Mouse (Mus musculus) cerebellum, adult 2 months (tissue): ENCODE measurements around the gene Cacna2d2. TPM values are rescaled to one million over a fixed set of nuclear protein-coding genes. Genes with fewer than 3 reads are reported as not detected.

Source experiments
- DNase-seq, 2 experiments: peaks; one replicate each; pipeline ENCODE4 v3.0.0; 2021
- H3K27ac ChIP-seq: fragments of 200-500 bp; 2 replicates; pipeline ENCODE4 v1.5.1; 2012; ENCODE audit warnings: low read length, control low read depth, inconsistent platforms; ENCODE audit not compliant: insufficient read depth
- H3K27me3 ChIP-seq: fragments of 200-500 bp; 2 replicates; pipeline ENCODE4 v1.6.1; 2012; ENCODE audit warnings: inconsistent platforms, mild to moderate bottlenecking, low read length, moderate library complexity; ENCODE audit not compliant: control insufficient read depth, insufficient read depth
- H3K4me1 ChIP-seq: fragments of 200-500 bp; 2 replicates; pipeline ENCODE4 v1.6.1; 2011; ENCODE audit warnings: low read length; ENCODE audit not compliant: control insufficient read depth, insufficient read depth
- H3K4me3 ChIP-seq: fragments of 200-500 bp; replicated peaks from 2 replicates; pipeline ENCODE3; 2011; ENCODE audit warnings: mild to moderate bottlenecking, low read depth, low read length, control low read depth; ENCODE audit not compliant: insufficient read depth
- CTCF ChIP-seq: fragments of 200-500 bp; IDR thresholded peaks from 2 replicates; pipeline ENCODE4 v1.5.1; 2011; ENCODE audit warnings: low read depth, mild to moderate bottlenecking, control low read depth, low read length, moderate library complexity, borderline replicate concordance; ENCODE audit not compliant: insufficient read depth
- POLR2A ChIP-seq: fragments of 200-500 bp; IDR thresholded peaks from 2 replicates; pipeline ENCODE4 v1.6.1; 2011; ENCODE audit warnings: low read length, control low read depth, borderline replicate concordance; ENCODE audit not compliant: insufficient read depth
- WGBS: fragments of 180-500 bp; shearing (Covaris S2); methylation state at CpG from one replicate; pipeline ENCODE4 v1.1.7; 2018; 5-methylcytosine and 5-hydroxymethylcytosine counted together
- polyA plus RNA-seq: library from polyadenylated mRNA; depleted of rRNA; stranded (reverse); fragments of >200 nt; gene quantifications from 2 replicates; pipeline ENCODE4 v1.2.3, GENCODE M21; 2012

The Cacna2d2 gene
- polyA plus RNA-seq, 1 experiment, result 130 TPM

DNA sequence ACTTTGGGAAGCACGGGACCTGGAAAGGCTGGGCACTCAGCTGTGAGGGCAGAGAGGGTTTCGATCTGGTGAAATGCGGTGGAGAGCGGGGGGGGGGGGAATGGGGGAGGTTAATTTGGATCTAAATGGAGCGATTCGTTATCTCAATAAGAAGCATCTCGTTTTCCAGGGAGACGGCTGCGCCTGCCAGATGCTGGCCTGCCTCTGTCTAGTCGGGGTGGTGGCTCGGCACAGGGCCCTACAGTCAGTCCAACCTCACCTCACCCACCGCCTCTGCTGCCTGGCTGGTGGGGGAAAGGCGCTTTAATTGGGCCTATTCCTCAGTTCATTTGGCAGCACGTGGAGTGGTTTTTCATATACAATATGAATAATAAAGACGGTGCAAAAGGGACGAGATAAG is 81.9 kb downstream of the Cacna2d2 start:
- 79% methylated on average over 16 of the region's 16 CpGs for WGBS
- no peak for TF ChIP-seq POLR2A
- TF ChIP-seq CTCF, result no peak
- Histone ChIP-seq H3K27ac (no peak overlapping the region), H3K27me3 (no peaks in the 10 kb centered on the region), H3K4me1 (peaks cover 20% of the 10 kb centered on the region), H3K4me3 (no peak overlapping the region)
- DNase-seq, result no peak

- Histone ChIP-seq H3K27ac (no peak overlapping the region), H3K4me3 (no peak overlapping the region), H3K27me3 (no peaks in the 10 kb centered on the region), H3K4me1 (peaks cover 20% of the 10 kb centered on the region)
- DNase-seq, result no peak
- no peak for TF ChIP-seq CTCF
- TF ChIP-seq POLR2A, result no peak
- 97% methylated on average over 9 of the region's 9 CpGs for WGBS
Observed at GRCm38 (mm10) chr9:107482004-107482403, 82.6 kb downstream of the Cacna2d2 start.

GRCm38 (mm10) chr9:107482770-107483169 is 83.4 kb downstream of the Cacna2d2 start:
- Histone ChIP-seq H3K4me3 (no peak overlapping the region), H3K27ac (no peak overlapping the region), H3K4me1 (peaks cover 20% of the 10 kb centered on the region), H3K27me3 (no peaks in the 10 kb centered on the region)
- 89% methylated on average over 4 of the region's 4 CpGs for WGBS
- 0 out of 2 replicates have a peak, but pooled peaks have one; percentile 11 for TF ChIP-seq CTCF
- TF ChIP-seq POLR2A, result no peak
- no peak for DNase-seq

DNA sequence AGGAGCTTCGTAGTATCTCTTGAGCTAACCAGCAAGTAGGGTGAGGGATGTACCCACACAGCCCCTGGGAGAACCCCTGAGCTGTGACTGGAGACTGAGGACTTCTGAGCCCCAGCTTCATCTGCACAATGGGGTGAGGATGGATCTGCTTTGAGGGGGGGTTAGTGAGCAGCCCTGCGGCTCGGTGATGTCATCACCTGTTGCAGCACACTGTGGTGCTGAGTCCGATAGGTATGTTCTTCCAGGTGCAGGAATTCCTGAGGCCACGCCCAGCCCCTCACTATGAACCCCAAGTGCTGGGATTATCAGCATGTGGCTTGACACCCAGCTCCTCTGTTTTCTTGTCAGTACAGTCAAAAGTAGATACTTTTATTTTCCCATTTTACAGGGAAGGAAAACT is 84.3 kb downstream of the Cacna2d2 start:
- 94% methylated on average over 5 of the region's 5 CpGs for WGBS
- no peak overlapping the region for H3K27ac ChIP-seq

GRCm38 (mm10) chr9:107484302-107484701 is 84.9 kb downstream of the Cacna2d2 start:
- peaks cover 20% of the 10 kb centered on the region for H3K4me1 ChIP-seq
- TF ChIP-seq POLR2A (no peak), CTCF (no peak)
- 9% methylated on average over 17 of the region's 17 CpGs for WGBS

More for the DNA sequence above, 84.3 kb downstream of the Cacna2d2 start:
- no peak overlapping the region for H3K4me3 ChIP-seq
- H3K4me1 ChIP-seq, result peaks cover 20% of the 10 kb centered on the region
- DNase-seq, result no peak
- TF ChIP-seq CTCF (no peak), POLR2A (no peak)
- no peaks in the 10 kb centered on the region for H3K27me3 ChIP-seq

DNA sequence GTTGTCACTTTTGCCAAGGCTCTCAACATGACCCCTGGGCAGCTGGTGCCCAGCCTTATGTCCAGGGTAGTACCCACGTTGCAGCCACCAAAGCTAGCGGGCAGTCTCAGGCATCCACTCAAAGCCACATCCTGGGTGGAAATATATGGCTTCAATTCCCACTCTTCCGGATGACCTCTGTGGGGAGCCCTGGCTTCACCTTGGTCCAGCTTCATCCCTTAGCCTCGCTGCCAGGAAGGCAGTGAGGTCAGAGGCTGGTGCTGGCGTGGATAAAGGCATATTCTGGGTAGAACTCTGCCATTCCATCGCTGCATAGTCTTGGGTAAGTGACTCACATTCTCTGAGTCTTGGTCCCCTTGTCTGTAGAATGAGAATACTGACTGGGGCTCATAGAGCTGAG is 85.4 kb downstream of the Cacna2d2 start:
- Histone ChIP-seq H3K4me1 (peaks cover 20% of the 10 kb centered on the region), H3K4me3 (no peak overlapping the region), H3K27me3 (no peaks in the 10 kb centered on the region), H3K27ac (0 out of 2 replicates have a peak overlapping the region, but pooled peaks have one; percentile 3)
- TF ChIP-seq CTCF (no peak), POLR2A (no peak)
- WGBS, result 8% methylated on average over 6 of the region's 6 CpGs
- no peak for DNase-seq

More at GRCm38 (mm10) chr9:107484302-107484701, 84.9 kb downstream of the Cacna2d2 start:
- DNase-seq, result peak; percentile 87 to 93
- Histone ChIP-seq H3K4me3 (no peak overlapping the region), H3K27ac (no peak overlapping the region), H3K27me3 (no peaks in the 10 kb centered on the region)

DNA sequence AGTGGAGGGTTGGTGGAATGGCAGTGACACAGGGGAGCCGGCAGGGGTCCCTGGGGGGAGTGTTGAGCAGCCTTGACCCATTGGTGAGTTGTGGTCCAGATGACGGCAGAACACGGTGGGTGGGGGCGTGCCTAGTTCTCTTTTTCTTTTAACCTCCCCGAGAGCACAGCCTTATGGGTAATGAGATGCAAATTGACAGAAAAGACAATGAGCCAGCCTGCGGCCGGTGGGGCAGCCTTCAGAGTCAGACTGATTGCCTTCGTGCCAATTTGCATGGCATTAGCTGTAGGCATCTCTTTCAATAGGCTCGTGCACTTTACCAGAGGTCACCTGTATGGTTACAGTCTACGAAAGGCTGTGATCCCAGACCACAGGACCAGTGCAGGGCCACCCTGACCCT is 86.7 kb downstream of the Cacna2d2 start:
- WGBS, result 83% methylated on average over 10 of the region's 10 CpGs
- TF ChIP-seq POLR2A (no peak), CTCF (no peak)
- DNase-seq, result no peak
- H3K4me3 ChIP-seq, result no peak overlapping the region
- no peak overlapping the region for H3K27ac ChIP-seq
- H3K27me3 ChIP-seq, result no peaks in the 10 kb centered on the region
- peaks cover 20% of the 10 kb centered on the region for H3K4me1 ChIP-seq

DNA sequence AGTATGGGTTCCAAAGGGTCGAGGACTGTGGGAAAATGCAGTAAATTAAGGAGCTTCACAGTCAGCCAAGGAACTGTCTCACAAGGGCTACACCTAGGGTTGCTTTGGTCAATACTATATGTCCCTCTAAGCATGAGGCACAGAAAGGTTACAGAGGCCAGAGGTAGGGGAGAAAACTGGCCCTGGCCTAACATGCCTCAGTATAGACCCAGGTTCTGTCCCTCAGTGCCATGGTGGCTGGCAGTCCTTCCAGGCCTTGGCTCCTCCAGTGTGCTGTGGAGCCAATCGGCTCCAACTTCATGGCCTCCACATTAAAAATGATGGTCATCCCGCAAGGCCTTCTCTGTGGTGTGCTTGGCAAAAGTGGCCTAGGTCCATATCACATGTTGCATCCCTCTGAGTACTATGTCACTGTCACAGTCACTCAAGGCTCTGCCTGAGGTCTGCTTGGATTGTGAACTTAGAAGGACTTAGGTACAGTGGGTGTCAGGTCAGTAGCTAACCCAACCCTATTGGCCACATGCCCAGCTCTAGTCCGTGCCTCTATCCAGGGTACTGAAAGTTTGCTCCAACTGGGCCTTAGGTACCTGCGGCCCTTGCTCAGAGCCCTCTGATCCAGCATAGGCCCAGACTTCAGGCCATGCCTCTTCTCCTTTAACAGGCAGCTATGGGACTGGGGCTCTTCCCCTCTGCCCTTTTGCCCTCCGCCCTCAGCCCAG is 87.3 kb downstream of the Cacna2d2 start:
- Histone ChIP-seq H3K27ac (no peak overlapping the region), H3K4me1 (peaks cover 24% of the 10 kb centered on the region), H3K4me3 (no peak overlapping the region), H3K27me3 (no peaks in the 10 kb centered on the region)
- WGBS, result 74% methylated on average over 6 of the region's 6 CpGs
- DNase-seq, result no peak
- TF ChIP-seq CTCF (no peak), POLR2A (no peak)
